Mouse (Mus musculus) forebrain, embryonic 12.5 days (tissue): Measurements from ENCODE around the gene Layn. TPM values are rescaled to one million over a fixed set of nuclear protein-coding genes. Genes with fewer than 3 reads are reported as not detected.
A peak's percentile ranks its signal among the peaks of the same experiment; 100 is the strongest.

Source experiments
- microRNA counts: library from miRNA; unstranded; fragments of <30 nt; microRNA quantifications from one replicate; lab custom pipeline; 2017
- microRNA-seq: library from miRNA; unstranded; fragments of <30 nt; microRNA quantifications from one replicate; pipeline ENCODE4, GENCODE M21; 2017
- polyA plus RNA-seq: library from polyadenylated mRNA; unstranded; fragments of >200 nt; fragmentation: Nextera tagmentation; extraction: Ambion mirVana; gene quantifications from 2 replicates; pipeline ENCODE4 v1.2.1, GENCODE M21; 2016

The Layn gene
- polyA plus RNA-seq, 1 experiment from 2014 or later: 0.69 TPM

MicroRNA genes within 50 kb of the gene (microRNA counts, 519-probe panel; counts per million panel counts)
- microRNA mmu-miR-34b-3p (lab: Ali Mortazavi, UCI) (not detected), microRNA mmu-miR-34b-5p (lab: Ali Mortazavi, UCI) (not detected), microRNA mmu-miR-34c (lab: Ali Mortazavi, UCI) (not detected)

Small RNA genes lying within 50 kb of the gene (microRNA-seq; reads per million reads assigned to microRNA genes)
- 22.1 reads per million, percentile 35 among the genes with 10 or more reads in this experiment for gene Mir34b
- gene Mir34c: 658 reads per million, percentile 72 among the genes with 10 or more reads in this experiment

Other genes starting within 250 kb of the Layn start
- 109 and 112 TPM in 2 replicates for gene Ppp2r1b, start 231.8 kb downstream of the Layn start, polyA plus RNA-seq
- gene Sik2, start 68.0 kb downstream of the Layn start, polyA plus RNA-seq: 14.9 and 16.2 TPM in 2 replicates
- not detected in 2 replicates for gene Btg4, start 16.2 kb downstream of the Layn start, polyA plus RNA-seq
- gene 4833427G06Rik, start 25.0 kb upstream of the Layn start, polyA plus RNA-seq: 0.27 TPM in 1 of 2 replicates, not detected in the other
- 0.03 TPM in 1 of 2 replicates, not detected in the other for gene Gm32742, start 88.4 kb upstream of the Layn start, polyA plus RNA-seq
- not detected in 2 replicates for gene Pou2af1, start 136.6 kb upstream of the Layn start, polyA plus RNA-seq
- gene Colca2, start 201.5 kb upstream of the Layn start, polyA plus RNA-seq: 1.0 and 1.6 TPM in 2 replicates